Mouse (Mus musculus) lung, postnatal 4 days (tissue): ENCODE data around the gene Degs1.
A peak's percentile ranks its signal among the peaks of the same experiment; 100 is the strongest.
"Not testable (repeated sequence)": the region's sequence is repeated elsewhere in the genome, so short reads cannot be mapped to it uniquely, and the experiment has no call there.

Experiments used
- DNase-seq, 2 experiments: peaks; one replicate each; pipeline ENCODE4 v3.0.0; 2021

Gene Degs1

DNA sequence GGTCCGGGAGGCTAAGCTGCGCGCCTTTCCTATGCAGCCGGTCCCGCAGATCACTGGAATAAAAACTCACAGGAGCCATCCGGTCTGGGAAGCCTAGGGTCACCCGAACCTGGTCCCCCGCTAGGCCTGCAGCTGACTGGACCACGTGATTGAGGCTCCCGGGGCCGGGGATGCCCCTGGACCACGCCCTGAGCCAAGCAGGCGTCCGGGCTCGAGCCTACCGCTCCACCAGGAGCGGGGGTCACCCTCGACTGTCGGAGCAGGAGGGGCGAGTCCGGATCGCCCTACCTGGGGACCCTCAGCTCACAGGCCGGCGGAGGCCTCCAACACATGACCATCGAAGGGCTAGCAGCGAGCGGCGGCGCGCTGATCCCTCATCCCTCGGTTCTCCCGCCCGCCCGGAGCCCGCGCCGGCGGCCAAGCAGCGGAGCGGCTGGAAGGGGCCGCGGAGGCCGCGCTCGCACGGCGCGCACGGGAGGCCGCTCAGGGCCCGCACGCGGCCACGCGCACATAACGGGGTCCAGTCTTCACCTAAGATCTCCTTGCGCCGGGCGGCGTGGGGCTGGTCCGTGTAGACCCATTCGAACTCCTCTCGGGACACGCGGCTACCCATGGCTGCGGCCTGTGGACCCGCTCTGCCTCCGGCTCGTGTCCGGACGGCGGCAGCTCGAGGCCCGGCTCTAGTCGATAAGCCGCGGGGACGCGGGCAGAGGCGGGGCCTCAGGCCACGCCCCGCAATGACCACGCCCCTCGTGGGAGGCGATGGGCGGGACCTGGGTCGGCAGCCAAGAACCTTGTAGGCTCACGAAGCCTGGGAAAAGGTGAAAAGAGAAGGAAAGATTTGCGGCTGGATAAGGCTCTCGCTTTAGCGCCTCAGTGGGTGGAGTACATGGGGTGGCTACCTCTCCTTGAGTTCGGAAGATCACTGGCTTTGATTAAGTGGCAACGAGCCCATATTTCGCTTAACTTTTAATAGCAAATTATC is at the start of gene Degs1:
TSS of gene Degs1 (minus strand) at position 714 of the 985 bp plus-strand sequence.
- DNase-seq = peak; percentile 96 to 97

DNA sequence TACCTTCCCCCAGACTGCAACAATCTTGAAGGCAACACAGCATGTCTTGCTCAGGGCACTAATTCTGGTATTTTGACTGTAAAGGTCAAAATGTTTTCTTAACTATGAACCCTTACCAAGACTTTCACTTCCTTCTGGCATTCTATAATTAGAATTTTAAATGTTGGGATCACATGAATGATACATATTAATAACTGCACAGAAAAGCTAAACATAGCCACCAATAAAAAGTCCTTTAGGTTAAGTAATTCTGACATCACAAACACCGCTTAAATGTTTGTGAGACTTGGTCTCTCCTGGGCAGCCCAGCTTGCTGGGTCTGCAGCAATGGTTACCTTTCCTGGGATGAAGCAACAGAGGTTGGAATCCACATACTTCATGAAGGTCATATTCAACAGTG is 43.3 kb upstream of the Degs1 start:
- DNase-seq = no peak

DNA sequence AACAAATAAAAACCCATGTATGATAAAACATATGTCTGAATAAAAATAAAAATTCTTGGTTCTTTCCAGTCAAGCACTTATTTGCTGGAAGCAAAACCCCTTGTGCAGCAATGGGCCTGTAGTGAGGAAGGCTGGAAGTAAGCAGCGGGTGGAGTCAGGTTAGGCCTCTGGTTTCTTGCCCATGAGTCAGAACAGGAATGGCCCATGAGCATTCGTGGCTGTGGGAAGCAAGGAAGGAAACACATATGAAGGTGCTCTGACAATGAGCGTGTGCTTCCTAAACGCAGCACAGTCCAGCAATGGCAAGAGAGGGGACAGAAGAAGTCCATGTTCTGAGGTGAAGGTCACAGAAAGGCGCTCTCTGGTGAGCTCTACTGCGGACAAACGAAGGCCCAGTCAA is 41.9 kb upstream of the Degs1 start:
- no peak for DNase-seq

DNA sequence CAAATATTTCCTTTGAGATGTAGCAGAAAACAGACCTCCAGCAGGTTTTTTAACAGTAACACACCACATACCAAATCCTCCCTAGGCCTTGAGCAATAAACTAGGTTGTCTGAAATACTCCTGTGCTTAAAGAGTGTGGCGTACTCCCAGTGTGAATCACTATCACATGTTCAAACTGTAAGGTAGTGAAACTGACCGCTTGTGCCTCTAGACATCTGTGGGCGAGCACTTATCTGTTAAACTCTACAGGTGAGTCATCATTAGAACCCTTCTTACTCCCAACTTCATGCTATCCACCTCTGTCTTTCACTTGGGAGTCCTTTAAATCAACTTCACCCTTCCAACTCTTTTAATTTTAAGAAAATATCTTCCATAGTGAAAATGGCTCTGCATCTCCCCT is 40.5 kb upstream of the Degs1 start:
- no peak for DNase-seq

DNA sequence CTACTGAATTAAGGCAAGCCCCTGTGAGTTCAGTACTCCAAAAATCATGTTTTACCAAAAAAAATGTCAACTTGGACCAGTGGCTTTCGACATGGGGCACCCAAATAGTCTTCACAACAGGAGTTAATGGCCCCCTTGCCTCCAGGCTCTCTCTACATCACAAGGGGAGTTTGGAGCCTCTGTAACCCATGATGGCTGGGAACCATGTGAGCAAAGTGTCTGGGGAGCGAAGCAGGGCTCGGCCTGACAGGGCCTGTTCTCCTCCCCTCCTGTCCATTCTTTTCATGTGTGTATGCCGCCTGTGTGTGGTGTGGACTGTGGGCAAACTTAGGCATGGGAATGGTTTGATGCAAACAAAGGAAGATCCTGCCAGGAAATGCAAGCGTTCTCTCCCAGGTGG is 31.6 kb upstream of the Degs1 start:
- DNase-seq = no peak

DNA sequence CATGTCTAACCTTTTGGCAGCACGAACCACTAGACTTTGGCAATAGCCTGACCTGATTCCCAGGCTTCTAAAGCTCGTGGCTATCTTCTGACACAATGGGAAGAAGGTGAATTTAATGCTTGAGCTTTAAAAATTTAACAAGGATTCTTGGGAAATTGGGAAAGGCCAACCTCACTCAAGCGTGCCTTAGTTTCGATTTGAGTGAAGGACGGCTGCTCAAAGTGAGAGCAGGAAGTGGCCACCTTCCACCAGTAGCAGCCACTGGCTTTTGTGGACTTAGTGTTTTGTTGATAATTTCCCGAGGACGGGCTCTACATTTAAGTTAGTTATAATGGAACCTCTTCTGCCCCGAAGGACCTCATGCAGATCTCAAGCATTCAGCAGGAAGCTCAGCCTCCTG is 30.6 kb upstream of the Degs1 start:
- no peak for DNase-seq

DNA sequence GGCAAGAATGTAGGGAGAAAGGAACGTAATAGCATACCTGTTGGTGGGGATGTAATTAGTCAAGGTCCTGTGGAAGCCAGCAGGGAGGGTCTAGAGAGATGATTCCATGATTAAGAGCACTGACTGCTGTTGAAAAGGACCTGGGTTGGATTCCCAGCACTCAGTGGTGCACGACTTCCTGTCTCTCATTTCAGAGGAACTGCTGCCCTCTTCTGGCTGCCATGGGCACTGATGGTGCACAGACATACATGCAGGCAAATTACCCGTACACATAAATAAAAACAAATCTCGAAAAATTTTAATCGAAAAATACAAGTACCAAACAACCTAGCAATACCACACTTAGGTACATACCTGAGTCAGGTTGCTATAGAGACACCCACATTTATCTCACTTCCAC is 28.8 kb upstream of the Degs1 start:
- no peak for DNase-seq

DNA sequence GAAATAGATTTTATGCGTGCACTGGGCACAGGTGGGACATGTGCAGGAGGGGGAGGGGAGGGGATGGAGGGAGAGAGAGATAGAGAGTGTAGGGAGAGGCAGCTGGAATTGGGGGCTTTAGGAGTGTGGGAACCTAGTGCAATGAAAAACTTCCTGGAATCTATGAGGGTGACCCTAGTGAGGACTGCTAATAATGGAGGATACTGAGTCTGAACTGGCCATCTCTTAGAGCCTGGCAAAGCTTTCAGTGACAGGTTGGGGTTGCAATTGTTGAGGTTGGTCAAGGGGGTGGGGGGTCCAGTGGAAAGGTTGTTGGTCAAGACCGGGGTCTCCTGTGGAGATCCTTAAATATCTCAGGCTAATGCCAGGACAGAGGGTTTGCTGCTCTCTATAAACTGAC is 27.7 kb upstream of the Degs1 start:
- DNase-seq = no peak

DNA sequence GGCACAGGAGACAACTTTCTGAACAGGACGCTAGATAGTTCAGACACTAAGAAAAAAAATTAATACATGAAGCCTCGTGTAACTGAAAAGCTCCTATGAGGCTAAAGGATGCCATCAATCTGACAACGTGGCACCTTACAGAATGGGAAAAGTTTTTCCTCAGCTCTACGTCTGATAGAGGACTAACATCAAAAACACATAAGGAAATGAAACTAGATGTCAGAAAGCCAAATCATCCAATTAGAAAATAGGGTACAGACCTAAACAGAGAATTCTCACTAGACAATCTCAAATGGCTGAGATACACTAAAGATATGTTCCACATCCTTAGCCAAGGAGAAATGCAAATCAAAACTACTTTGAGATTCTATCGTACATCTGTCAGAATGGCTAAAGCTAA is 26.8 kb upstream of the Degs1 start:
- no peak for DNase-seq

DNA sequence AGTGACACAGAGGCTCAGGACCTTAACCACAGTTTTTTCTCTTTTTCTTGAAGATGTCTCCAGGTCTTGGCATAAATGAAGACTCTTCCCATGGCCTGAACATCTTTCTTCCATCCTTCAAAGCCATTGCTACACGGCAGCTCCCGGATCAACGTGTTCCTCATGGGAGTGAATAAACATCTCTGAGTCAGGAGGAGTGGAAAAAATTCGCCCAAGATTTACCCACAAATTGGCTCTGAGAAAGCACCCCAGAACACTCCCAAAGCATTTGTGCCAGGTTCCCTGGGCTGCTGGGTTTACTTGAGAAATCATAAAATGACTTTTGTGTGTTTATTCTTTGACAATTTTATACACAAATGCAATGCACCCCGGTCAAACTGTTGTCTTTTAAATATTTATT is 20.3 kb upstream of the Degs1 start:
- DNase-seq = no peak

DNA sequence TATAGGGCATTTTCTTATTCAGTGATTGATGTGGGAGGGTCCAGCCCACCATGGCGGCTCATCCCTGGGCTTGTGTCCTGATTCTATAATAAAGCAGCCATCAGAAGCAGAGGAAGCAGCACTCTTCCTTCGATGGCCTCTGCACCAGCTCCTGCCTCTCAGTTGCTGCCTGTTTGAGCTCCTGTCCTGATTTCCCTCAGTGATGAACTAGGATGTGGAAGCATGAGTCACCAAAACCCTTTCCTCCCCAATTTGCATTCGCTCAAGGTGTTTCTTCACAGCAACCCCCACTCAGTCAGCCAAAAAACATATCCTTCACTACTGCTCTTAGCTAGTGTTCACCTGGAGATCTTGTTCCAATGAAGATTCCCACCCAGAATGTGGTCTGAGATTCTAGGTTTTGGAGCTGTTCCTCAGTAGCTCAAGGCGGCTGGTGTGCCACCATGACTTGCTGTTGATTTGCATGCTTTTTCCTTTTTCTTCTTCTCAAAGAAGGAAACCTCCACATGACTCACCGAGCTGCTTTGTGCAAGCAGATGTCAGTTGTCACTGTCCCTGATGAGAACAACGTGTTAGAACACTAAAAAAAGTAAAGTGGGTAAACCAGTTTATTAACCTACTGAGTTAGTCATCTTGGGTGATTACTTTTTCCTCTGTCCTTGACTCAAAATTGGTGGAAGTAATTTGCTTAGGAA is 19.7 kb upstream of the Degs1 start:
- DNase-seq = no peak

DNA sequence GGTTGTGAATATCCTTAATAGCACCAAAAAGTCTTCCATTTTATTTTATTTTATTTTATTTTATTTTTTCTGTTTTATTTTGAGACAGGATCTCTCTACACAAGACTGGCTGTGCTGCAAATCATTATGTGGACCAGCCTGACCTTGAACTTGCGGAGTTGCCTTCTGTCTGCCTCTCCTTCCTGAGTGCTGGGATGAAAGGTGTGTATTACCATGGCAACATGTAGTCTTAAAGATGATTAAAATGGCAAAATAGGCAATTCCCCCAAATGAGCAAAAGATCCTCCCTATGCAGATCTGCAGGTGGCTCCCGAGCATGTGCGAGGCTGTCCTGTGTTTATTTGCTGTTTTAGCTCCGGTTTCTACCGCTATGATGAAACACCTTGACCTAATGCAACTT is 15.2 kb upstream of the Degs1 start:
- no peak for DNase-seq

DNA sequence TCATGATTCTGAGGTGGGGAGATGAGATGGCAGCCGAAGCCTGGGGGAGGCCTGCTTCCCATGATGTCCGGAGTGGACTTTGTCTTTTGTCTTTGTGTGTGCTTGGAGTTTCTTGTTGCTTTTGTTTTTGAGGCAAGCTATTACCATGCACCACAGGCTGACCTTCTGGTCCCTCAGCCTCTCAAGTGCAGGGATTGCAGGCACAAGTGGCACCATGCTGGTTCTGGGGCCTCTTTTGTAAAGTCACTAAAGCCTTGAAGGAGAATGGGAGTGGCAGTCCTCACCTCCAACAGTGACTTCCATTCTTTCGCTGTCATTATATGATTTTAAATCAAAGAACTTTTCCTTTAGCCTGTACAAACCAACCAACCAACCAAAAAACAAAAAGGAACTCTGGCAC is 14.6 kb upstream of the Degs1 start:
- no peak for DNase-seq

DNA sequence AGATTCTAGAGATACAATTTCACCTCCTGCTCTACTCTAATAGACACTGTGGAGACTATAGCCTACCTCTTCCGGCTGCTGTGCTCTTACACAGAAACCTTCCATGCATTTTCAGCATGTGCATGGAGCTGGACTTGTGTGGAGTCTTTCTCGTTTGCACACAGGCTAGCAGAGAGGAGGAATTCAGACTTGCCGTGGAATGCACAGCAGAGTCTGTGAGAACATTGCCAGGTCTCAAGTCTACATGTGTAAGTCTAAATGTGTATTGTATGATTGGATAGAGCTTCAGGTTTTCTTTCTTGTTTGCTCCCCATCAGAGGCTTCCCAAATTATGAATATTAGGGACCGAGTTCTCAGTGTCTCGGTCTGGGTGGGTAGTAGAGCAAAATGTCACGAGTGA is 14.2 kb upstream of the Degs1 start:
- DNase-seq = no peak

DNA sequence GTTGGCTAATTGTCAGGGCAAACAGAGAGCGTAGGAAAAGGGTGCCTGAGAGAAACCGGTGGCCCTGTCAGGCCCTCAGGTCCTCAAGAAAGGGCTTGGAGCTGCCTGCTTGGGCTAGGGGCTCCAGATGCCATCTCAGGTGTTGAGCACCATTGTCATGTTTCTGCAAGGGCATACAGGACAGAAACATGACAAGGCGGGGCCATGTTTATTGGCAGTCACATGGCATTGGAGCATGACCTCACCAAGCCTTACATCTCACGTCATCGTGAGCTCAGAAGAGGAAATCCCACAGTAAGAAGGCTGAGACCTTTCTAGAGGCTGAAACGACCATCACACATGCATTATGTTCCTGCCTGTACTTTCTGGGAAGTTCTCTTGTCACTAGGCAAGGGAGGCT is 13.5 kb upstream of the Degs1 start:
- DNase-seq = no peak

DNA sequence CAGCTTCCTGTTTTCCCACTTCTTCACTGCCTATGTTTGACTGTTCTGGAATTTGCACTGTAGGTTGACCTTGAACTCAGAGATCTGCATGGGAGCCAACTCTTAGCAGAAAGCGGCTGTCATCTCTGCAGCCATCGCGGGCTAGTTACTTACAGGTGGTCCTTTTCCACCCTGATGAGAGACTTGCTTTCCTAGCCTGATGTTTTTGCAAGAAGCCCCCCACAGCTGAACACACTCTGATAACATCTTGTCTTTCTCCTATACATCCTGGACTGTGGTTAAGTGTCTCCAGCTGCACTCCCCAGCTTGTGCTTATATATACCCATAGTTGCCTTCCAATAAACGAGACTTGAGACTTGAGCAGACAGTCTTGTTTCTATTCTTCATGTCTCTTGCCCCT is 9.7 kb upstream of the Degs1 start:
- no peak for DNase-seq

DNA sequence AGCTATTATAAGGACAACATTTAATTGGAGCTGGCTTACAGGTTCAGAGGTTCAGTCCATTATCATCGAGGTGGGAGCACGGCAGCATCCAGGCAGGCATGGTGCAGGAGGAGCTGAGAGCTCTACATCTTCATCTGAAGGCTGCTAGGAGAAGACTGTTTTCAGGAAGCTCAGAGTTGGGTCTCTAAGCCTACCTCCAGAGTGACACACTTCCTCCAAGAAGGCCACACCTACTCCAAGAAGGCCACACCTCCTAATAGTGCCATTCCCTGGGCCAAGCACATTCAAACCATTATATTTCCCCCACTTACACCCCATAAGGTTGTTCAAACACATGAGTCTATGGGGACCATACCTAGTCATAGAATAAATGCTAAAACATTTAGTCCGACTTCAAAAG is 8.1 kb upstream of the Degs1 start:
- not testable (repeated sequence) for DNase-seq

DNA sequence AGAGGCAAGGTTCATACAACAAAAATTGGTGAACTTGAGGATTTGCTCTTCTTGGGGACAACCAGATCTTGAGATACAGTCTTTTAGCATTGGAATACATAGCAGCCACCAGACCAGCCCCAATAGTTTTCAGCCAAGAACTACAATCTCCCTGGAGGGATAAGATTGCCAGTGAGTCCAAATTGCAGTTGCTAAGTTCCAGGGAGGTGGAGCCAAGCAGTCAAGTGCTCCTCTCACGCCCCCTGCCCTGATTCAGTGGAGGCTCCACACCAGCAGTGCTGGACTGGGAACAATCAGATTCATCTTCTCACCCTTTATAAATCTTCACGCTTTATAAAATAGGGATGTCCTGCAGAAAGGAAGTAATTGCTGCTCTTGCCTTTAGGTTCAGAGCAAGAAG is 7.2 kb upstream of the Degs1 start:
- DNase-seq = no peak

DNA sequence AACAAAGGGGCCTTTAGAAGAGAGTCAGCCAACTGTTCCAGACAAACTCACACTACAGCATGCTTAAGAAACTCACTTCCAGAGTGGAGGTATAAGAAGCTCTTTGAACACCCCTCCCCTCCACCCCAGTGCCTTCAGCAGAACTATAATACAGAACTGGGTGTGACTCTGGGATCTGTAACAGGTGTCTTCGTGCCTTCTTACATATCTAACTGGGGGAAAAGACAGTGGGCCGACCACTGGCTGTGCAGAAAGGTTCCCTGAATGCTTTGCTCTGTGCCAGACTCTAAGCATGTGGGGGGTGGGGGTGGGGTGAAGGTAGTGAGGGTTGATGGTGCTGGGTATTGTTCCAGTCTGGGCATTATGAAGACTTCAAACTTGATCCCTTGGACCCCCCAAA is 6.0 kb upstream of the Degs1 start:
- DNase-seq = no peak

DNA sequence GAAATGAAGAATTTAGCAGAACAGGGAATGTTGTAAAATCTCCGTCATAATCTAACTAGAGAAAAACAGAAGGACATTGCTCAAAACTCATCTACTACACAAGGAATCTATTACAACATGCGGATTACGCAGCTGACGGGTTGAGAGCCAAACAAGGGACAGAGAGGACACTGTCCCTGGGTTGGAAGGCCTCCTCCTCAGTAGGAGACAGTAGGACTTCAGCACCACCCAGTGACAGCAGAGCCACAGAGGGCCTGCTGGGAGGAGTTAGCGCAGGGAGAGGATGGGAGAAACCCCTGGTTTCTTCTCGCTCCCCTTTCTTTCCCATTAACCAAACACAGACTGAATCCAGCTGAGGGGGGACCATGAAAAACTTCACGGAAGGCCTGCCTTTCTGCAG is 5.2 kb upstream of the Degs1 start:
- peak; percentile 32 to 37 for DNase-seq

DNA sequence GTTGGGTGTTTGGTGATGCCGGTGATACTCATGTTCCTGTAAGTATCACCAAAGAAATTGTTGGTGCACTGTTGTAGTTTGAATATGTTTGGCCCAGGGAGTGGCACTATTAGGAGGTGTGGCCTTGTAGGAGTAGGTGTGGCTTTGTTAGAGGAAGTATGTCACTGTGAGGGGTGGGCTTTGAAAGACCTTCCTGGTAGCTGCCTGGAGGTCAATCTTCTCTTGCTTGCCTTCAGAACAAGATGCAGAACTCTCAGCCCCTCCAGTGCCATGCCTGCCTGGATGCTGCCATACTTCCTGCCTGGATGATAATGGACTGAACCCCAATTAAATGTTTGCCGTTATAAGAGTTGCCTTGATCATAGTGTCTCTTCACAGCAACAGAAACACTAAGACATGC is 2.2 kb upstream of the Degs1 start:
- DNase-seq = no peak

DNA sequence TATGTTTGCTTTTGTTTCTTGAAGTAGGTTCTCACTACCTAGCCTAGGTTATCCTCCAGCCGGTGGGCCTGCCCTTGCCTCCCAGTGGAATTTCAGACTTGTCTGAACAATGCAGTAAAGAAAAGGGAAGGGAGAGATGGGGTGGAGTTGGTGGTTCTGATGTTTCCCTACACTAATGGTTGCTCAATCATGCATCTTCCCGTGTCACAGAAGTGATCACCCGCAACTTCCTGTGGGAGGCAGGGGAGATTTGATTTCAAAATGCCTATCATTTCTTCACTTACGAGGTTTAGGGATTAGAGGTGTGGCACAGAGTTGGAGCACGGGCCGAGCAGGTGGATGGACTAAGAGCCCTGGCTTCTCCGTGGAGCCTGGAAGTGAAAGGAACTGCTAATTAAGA is 627 bp upstream of the Degs1 start:
- peak; percentile 29 to 34 for DNase-seq

DNA sequence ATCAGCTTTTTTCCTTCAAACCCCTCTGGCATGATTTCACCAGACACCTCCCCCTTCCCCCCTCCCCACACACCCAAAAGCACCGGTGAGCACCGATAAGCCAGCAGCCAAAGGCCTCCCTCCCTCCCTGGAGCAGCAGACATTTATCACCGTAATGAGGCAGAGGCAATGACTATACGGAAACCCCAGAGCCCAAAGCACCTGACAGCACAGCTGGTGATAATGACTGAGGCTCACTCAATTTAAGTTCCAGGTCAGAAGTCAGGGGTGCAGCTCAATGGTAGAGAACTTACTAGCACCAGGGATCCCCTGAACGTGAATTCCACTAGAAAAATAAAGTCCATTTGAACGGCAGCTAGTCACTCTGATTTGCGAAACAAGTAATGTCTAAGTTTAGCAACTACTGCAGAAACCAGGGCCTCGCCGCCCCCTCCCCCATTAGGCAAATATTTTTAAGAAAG is 1.3 kb downstream of the Degs1 start:
- no peak for DNase-seq

DNA sequence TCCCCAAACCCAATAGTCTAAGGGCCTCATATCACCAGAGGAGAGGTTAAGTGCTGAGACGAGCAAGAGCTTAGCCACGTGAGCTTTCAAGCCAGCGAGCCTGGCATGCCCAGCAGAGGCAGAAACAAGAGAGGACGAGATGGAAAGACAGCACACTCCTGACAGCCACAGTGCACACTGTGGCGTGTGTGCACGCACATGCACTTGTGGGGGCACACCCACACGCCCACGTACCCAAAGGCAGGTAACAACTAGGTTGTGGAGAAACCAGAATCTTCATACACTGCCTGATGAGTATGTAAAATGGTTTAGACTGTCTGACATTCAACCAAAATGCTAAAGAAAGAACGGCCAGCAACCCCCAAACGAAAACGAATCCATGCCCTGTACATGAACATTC is 2.0 kb downstream of the Degs1 start:
- no peak for DNase-seq
